Mouse (Mus musculus) frontal cortex, adult (tissue): ENCODE results near the gene Mical3.
A peak's percentile ranks its signal among the peaks of the same experiment; 100 is the strongest.
"Not testable (repeated sequence)": the region's sequence is repeated elsewhere in the genome, so short reads cannot be mapped to it uniquely, and the experiment has no call there.

Experiments
- ATAC-seq: cut with Nextera tagmentation; 2 replicates; pipeline ENCODE4 v1.9.2; 2017; ENCODE audit warnings: mild to moderate bottlenecking, moderate library complexity, mixed read lengths; ENCODE audit not compliant: low TSS enrichment

Mical3 gene

DNA sequence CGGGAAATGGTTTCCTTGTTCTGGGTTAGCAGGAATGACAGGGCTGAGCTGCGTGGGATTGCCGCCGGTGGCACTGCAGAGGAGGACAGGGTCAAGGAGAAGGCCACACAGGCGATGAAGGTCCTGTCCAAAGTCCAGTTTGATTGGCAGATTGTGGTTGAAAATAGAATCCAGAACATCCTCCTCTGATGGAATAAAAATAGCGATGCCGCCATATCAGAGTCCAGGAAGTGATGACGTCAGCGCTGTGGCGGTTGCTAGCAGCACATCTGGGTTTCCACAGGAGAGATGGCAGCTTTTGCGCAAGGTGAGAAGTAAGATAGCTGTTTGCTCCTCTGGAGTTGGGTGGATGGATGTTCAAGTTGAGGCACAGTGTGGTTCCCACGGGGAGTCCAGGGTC lies 198.2 kb downstream of the Mical3 start:
- ATAC-seq = no peak; the same call in 1 of the 2 replicates

DNA sequence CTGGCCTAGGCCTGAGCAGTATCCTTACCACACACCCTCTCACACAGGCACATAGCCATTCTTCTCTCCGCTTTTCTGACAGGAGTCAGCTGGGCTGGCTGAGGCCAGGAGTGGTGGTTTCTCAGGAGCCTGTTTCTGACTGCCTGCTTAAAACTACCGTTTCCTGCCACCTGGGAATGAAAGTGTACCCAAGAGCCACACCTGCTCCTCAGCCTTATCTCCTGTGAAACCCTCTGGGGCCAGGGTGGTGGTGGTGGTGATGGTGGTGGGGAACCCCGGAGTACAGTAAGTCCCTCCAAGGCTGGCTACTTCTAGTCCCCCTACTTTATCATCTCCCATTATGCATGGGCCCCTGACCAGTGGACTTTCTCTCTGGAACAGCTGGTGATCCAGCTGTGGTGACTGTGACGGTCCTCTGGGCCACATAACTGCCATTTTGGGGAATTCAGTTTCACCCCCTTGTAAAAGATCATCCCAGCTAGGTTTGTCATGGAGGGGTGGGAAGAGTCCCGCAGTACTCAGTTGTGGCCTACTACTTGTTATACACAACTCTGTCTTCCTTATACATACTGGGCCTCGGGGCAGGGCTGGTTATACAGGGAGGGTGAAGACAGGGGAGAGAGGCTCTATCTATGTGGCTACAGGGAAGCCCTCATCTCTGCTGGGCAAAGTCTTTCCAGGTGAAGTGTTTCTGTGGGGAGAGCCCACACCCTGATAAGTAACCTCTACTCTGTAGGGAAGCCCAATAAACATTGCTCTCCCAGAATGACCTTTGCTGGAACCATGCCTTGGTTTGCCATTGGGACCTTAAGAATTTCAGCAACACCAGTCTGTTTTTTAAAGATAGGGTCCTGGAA lies 200.1 kb downstream of the Mical3 start:
- ATAC-seq = no peak

DNA sequence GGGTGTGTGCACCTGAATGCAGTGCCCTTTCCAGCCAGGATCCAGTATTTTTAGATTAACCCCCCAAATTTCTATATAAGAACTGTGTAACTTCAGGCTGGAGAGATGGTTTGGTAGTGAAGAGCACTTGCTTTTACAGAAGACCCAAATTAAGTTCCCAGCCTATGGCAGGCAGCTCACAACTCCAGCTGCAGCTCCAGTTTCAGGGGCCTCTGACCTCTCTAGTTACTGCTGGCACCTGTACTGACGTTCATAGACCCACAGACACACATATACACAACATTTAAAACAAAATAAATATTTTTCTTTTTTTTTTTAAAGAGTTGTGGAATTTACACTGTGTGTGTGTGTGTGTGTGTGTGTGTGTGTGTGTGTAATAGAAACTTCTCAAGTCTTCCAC lies 201.4 kb downstream of the Mical3 start:
- no peak for ATAC-seq

DNA sequence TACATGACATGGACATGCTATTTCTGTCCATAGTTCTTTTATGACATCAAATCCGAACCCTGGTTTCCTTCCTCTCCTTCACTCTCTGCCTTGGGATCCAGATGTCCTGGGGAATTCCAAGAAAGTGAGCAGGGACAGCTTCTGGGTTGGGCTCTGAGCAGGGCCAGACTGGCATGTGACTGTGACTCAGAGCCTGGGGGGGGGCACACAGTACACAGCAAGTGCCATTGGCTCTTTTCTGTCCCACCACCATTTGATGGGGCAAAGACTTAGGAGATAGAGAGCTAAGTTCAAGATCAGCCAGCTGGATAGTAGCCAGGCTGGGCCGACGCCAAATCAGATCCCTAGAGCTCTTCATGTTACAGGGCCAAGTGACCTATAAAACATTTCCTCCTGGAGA lies 203.0 kb downstream of the Mical3 start:
- ATAC-seq = peak; percentile 29; the same call in 1 of the 2 replicates

DNA sequence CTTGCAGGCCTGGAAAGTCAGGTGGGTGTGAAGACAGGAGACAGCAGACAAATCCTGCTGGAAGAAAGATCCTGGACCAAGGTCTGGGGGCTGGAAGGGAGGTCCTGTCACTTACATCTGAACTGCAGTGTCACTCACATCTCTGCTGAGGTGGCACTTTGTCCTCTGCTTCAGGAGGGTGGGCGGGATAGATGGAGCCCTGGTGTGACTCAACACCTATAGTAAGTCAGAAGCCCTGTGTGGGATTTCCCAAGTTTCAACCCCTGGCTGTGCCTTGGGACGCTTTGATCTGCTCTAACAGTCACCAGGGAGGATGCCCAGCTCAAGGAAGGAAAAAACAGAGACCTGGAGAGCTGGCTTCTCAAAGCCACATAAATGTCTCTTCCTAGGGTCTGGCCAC lies 203.9 kb downstream of the Mical3 start:
- ATAC-seq = peak; percentile 41; the same call in 1 of the 2 replicates

DNA sequence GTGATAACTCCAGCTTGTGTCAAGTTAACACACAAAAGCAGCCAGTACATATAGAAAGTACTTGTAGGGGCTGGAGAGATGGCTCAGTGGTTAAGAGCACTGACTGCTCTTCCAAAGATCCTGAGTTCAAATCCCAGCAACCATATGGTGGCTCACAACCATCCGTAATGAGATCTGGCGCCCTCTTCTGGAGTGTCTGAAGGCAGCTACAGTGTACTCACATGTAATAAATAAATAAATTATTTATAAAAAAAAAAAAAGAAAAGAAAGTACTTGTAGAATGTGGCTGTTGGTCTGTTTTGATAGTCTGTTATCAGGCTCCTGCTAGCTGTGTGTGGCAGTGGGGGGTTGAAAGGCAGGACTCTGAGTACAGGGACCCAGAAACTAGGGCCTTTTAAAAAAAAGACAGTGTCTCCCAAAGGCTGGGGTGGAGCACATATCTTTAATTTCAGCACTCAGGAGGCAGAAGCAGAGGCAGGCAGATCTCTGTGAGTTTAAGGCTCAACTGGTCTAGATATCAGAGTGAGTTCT lies 205.9 kb downstream of the Mical3 start:
- ATAC-seq = not testable (repeated sequence)

DNA sequence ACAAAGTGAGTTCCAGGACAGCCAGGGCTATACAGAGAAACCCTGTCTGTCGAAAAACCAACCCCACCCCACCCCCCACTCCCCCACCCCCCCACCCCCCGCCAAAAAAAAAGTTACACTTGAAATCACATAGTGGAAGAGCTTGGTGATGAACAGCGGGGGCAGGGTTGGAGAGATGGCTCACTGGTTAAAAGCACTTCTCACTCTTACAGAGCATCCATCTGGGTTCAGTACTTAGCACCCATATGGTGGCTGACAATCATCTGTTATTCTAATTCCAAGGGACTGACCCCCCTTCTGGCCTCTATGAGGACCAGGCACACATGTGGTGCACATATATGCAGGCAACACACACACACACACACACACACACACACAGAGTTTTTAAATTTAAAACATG lies 212.8 kb downstream of the Mical3 start:
- ATAC-seq = no peak

DNA sequence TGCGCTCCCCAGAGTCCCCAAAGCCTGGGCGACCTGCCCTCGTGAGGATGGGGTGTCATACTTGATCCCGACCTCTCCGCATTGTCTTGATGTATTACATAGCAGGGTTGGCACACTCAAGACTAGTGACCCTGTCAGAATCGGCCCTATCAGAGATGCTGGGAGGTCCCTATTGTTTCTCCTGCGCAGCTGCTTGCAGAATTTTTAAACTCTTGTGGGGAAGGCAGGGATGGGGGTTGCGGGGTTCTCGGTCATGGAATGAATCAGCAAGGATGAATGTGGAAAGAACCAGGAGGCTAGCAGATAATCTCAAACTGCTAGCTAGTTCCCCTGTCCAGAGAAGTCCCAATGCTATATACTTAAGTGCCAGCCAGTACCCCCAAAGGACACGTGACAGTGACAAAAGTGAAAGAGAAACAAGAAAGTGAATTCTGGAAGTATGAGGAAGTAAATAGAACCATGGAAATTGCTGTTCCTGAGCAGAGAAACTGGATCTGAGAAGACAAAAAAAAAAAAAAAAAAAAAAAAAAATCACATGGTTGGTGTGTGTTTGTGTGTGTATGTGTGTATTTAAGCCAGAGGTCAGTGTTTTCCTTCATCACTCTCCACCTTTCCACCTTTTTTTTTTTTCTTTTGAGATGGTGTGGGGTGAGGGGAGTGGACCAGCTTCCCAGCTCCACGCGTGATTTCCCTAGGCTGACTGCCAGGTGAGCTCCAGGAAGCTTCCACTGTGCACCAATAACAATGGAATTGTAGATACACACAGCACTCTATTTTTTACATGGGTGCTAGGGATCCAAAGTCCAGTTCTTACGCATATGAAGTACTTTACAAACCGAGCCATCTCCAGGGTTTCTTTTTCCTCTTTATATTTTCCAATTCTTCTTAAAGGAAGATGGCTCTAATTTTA lies 213.6 kb downstream of the Mical3 start:
- ATAC-seq = peak; percentile 26; the same call in 1 of the 2 replicates

DNA sequence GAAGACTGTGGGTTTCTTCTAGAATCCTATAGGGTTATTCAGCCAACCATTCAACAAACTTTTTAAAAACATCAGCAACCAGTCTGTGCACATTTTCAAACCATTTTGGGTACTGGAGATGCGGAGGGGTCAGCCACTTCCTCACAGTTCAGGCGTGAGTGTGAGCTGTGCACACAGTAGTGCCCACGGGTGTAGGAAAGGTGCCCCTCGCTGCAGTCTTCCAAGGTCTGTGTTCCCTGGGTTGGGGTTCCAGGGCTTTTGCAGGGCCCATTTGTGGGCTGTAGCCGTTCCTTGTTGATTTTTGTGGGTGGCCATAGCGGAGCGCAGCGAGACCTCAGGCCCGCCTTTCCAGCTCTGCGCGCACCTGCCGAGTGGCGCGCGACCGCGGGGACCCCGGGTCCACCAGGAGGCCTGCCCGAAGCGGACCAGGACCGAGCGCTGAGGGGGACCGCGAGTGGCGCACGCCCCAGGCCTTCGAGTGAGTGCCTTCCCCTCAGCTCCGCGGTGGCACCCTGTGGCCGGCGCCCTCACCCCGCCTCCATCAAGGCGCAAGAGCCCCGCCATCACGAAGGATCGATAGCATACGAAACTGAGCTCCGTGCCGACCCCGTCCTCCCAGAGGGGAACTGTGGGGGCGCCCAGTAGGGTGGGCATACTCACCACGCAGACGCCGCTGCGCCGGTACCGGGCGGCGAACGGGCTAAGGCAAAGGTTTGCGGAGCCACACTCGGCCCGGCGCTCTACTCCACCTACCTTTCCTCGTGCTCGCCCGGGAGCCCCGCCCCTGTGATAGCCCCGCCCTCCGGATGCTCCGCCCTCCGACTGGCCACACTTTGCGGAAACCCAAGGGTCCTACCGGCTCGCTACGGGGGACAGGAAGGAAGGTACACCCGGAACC lies 214.5 kb downstream of the Mical3 start, which contains the start of gene Bid:
Bid (minus strand) TSS at position 780 of the 898 bp plus-strand sequence.
- ATAC-seq = peak; percentile 91

DNA sequence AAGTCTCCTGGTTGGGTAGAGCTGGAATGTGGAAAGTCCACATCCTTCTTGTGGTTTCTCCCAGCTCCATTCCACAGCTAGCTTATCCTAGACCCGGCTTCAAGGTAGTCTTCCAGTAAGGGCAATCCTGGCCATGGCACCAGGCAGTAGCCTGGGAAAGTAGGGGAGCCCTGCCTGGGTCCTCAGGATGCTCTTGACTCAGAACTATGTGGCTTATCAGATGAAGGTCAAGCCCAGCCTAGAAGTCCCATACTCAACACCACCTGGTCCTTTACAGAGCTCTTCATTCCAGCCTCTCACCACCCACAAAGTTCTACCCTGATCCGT lies 215.2 kb downstream of the Mical3 start:
- no peak for ATAC-seq

DNA sequence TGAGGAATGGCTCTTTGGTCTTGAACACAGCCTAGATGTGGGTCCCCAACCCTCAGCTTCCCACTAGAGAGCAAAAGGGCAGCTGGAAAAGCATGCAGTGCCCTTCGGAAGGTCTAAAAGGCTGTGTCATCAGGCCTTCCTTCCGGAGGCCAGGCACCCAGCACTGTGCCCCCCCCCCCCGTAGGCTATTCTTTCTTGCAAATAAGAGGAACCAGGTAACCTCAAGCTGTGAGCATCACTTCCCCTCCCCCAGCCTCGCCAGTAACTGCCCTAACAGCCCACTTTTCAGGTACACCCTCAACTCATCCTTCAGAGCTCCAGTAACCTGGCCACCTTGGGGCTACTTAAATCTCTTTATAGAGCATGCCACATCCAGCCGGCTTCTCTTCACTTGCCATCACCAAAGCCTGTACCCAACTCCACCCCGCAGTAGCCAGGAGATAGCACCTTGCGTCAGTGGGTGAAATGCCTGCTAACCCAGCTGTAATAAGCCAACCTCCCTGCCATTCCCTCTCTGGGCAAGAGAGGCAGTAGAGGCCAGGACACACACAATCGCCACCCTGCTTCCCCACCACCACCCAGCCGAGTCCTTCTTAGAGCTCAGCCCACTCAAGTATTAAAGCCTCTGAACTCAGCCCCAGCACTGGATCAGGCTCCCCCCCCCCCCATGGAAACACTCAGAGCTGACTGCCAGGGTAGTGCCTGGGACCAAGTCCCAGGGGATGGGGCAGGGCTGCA lies 215.7 kb downstream of the Mical3 start:
- ATAC-seq = peak; percentile 62

DNA sequence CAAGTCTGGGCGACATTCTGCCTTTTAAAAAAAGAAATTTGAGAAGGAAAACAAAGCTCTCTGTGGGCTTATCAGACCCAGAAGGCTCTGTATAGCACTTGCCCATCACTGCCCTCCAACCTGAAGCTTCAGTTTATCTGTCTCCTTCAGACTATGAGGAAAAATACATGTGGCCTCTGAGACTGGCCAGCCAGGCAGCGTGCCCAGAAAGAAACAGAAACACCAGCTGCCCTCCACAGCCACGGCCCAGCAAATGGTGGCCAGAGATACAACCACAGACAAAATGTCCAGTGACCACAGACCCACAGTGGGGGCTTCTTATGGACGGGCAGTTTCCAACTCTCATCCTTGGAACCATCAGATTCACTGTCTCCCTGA lies 216.3 kb downstream of the Mical3 start:
- ATAC-seq = no peak

DNA sequence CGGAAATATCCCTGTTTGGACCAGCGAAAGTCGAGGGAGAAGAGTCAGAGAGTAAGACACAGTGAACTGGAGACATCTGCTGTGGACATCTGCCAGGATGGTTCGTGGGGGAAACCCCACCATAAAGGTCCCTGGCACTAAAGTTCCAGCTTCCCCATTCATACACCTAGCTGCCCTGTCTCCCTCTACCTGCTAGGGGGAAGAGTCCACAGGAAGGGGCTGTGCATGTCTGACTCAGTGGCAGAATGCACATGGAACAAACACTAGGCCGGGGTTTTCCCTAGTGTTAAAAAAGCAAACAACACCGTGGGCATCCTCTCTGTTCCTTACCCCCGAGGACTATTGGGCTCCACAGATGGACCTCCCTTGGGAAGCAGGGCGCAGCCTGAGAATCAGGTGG lies 217.0 kb downstream of the Mical3 start:
- no peak for ATAC-seq

DNA sequence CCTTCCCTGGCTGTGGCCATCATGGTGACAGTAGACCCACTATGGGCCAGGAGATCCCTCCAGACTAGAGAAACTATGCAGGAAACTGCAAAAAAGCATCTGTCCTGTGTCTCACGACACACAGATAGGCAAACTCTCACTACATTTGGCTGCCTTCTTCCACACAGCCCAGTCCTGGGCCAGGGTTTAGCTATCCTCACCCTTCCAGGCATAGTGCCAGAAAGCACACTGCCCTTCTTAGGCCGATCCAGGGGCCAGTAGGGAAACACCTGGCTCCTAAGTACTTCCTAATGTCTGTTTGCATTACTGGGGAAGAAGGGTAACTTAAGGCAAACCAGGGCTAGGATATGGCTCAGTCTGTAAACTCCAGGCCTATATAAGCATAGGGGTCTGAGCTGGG lies 217.9 kb downstream of the Mical3 start:
- ATAC-seq = no peak

DNA sequence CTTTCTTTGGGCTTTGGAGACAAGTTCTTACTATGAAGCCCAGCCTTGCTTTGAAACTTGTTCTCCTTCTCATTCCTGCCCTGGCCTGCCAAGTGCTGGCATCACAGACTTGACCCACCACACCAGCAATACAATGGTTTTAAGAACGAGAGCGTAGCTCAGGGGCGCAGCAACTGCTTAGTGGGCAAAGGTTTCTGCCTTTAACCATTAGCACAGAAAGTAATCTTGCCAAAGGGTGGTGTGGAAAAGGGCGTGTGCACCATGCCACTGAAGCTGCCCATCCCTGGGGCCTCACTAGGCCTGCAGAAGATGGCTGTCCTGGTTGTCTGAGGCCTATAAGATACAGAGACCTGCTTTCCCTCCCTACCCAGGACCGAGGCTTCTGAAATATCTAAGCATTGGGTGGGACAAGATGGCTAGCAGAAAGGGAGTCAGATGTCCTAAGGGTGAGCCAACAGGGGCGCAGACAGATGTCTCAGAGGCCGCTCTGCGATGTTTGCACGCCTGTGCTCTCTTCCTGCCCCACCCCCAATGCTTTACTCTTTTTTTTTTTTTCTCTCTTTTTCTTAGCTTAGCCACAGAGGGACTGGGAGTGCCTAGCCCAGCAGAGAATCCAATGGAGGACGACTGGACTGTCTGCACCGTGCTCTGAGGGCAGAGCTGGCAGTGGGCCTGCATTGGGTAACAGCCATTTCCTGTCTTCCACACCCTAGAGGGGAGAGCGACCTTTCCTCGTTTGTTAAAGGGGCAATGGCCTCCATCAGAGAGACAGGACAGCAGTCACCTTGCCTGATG lies 219.4 kb downstream of the Mical3 start:
- no peak for ATAC-seq

DNA sequence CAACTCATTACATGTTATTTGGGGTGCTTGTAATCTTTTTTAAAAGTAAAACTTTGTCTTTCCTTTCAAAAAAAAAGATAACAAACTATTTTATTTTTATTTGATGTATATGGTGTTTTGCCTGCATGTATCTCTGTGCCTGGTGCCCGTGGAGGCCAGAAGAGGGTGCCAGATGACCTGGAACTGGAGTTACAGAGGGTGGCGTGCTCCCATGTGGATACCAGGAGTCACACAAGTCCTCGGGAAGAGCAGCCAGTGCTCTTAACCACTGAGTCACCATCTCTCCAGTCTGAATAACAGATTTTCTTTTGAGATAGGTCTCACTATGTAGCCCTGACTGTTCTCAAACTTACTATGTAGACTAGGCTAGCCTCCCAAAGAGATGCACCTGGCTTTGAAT lies 221.3 kb downstream of the Mical3 start:
- ATAC-seq = no peak

DNA sequence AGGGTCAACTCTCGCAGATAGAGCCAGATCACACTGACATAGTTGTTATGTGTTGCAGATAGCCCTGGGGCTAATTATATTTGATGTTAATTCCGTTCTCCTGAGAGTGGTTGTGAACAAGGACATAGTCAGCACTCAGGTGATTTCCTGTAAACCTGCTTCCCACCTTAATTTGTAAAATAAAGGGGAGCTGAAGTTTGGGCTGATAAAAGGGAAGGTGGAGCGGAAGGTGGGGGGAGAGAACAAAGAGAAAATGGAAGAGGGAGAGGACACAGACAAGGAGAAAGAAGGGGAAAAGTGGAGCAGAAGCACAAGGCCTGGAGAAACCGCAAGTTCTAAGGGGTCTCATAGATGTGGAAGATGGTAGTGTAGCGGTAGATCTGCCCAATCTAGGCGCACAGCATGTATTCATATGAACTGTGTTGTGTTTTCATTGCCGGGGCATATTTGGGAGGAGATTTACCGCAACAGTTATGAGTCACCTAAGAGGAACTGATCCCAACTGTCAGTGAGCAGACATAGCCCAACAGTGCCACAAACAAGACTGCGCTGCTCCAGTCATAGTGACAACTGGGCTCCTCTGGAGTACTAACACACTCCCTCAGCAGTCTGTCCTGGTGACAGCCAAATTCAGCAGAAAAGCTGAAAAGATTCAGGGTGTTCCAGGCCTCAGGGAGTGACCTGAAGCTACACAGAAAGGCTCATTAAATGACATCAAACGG lies 222.8 kb downstream of the Mical3 start:
- ATAC-seq = not testable (repeated sequence)

DNA sequence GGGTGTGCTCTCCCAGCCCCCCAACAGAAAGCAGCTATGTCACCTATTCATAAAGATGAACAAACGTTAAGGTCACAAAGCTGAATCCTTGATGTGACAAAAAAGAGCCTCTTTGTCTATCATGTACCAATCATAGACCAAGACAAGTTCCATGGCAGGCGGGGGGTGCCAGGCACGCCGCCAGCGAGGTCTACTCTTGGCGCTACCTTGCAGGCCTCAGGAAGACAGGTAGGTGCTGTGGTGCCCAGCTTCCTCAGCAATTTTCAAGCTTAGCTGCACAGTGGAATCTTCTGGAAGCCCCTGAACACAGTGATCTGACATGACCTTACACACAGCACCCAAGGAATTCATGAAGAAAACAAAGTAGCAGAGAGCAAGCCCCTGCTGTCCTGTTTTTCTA lies 224.3 kb downstream of the Mical3 start:
- ATAC-seq = no peak

DNA sequence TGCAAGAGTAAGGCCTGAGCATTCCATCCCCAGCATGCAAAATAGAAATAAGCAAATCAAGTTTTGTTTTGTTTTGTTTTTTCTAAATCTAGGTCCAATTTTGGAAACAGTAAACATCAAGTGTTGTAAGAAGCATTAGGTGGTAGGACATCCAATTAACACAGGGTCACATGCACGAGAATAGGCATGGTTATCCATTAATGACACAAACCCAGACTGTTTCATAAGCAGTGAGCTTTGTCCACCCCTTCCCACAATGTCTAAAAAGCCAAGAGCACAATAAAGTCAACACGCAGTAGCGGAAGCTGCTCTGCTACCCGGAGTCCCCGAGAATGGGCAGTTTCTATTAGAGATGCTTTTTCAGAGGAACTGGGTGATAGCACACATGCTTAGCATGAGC lies 225.7 kb downstream of the Mical3 start:
- no peak for ATAC-seq
